Mouse (Mus musculus) layer of hippocampus, adult 18-20 months (tissue): Measurements from ENCODE around the gene Otud7b. TPM values are rescaled to one million over a fixed set of nuclear protein-coding genes. Genes with fewer than 3 reads are reported as not detected.
"Not testable (repeated sequence)": the region's sequence is repeated elsewhere in the genome, so short reads cannot be mapped to it uniquely, and the experiment has no call there.

Experiments used
- DNase-seq, 2 experiments: peaks; one replicate each; pipeline ENCODE4 v3.0.0; 2022; ENCODE audit warnings: low spot score in 2 of 2
- total RNA-seq, 2 experiments: library from RNA; stranded (reverse); gene quantifications; 2 replicates each; pipeline ENCODE4 v1.2.3; 2021

Gene Otud7b
- total RNA-seq, 2 experiments from 2014 or later: 40.1 to 40.8 TPM

GRCm38 (mm10) chr3:96135011-96135410, 30.7 kb downstream of the Otud7b start:
- DNase-seq: no peak

GRCm38 (mm10) chr3:96147950-96148349, 43.6 kb downstream of the Otud7b start:
- DNase-seq: peak; percentile 61 to 88

- no peak for DNase-seq
These were observed 47.5 kb downstream of the Otud7b start for GRCm38 (mm10) chr3:96151836-96152235.

GRCm38 (mm10) chr3:96152611-96153010, 48.3 kb downstream of the Otud7b start:
- DNase-seq: no peak

GRCm38 (mm10) chr3:96155501-96155900, 51.2 kb downstream of the Otud7b start:
- no peak for DNase-seq

- no peak for DNase-seq
These were observed 55.5 kb downstream of the Otud7b start for GRCm38 (mm10) chr3:96159820-96160219.

GRCm38 (mm10) chr3:96160222-96160802, 56.0 kb downstream of the Otud7b start:
- DNase-seq: peak; percentile 40 to 60

- DNase-seq: peak in 1 of 2 experiments; percentile 52
These were observed 56.6 kb downstream of the Otud7b start for GRCm38 (mm10) chr3:96160803-96161516.

GRCm38 (mm10) chr3:96161869-96162840, 57.8 kb downstream of the Otud7b start, which contains the start of gene Mtmr11:
Mtmr11 (plus strand) TSS chr3:96162004.
- DNase-seq: no peak

- DNase-seq: no peak
These were observed 58.7 kb downstream of the Otud7b start for GRCm38 (mm10) chr3:96163040-96163439.

GRCm38 (mm10) chr3:96168466-96169158, 64.3 kb downstream of the Otud7b start:
- DNase-seq: no peak

GRCm38 (mm10) chr3:96170276-96170675, 65.9 kb downstream of the Otud7b start:
- DNase-seq: no peak

GRCm38 (mm10) chr3:96170976-96171545, 66.7 kb downstream of the Otud7b start:
- no peak for DNase-seq

- peak in 1 of 2 experiments; percentile 45 for DNase-seq
These were observed 67.4 kb downstream of the Otud7b start for GRCm38 (mm10) chr3:96171583-96172196.

- peak; percentile 72 to 89 for DNase-seq
These were observed 68.2 kb downstream of the Otud7b start, which contains the start of gene Sf3b4 for GRCm38 (mm10) chr3:96172197-96173178. Sf3b4 (plus strand) TSS chr3:96172332.

GRCm38 (mm10) chr3:96173185-96173584, 68.9 kb downstream of the Otud7b start:
- no peak for DNase-seq

GRCm38 (mm10) chr3:96174042-96174441, 69.7 kb downstream of the Otud7b start:
- DNase-seq: not testable (repeated sequence)

- DNase-seq: no peak
These were observed 70.9 kb downstream of the Otud7b start for GRCm38 (mm10) chr3:96175251-96175650.

GRCm38 (mm10) chr3:96178427-96178826, 74.1 kb downstream of the Otud7b start:
- no peak for DNase-seq
